Mouse (Mus musculus) neural tube, embryonic 15.5 days (tissue): ENCODE results near the gene Olfr792. TPM values are rescaled to one million over a fixed set of nuclear protein-coding genes. Genes with fewer than 3 reads are reported as not detected.

Experiments used
- ATAC-seq: fragments of 200-750 bp; cut with Nextera tagmentation; 2 replicates; pipeline ENCODE4 v1.8.0; 2017; ENCODE audit warnings: mild to moderate bottlenecking, moderate TSS enrichment, moderate library complexity; ENCODE audit not compliant: low FRiP score
- H3K27ac ChIP-seq: fragments of 300-500 bp; sonication (generic); replicated peaks from 2 replicates; pipeline ENCODE4 v1.5.1; 2015; ENCODE audit warnings: mild to moderate bottlenecking, inconsistent platforms
- H3K27me3 ChIP-seq: fragments of 300-500 bp; sonication (generic); replicated peaks from 2 replicates; pipeline ENCODE4 v1.6.1; 2015; ENCODE audit warnings: inconsistent platforms
- H3K36me3 ChIP-seq: fragments of 300-500 bp; sonication (generic); 2 replicates; pipeline ENCODE4 v1.6.1; 2015; ENCODE audit warnings: inconsistent platforms
- H3K4me1 ChIP-seq: fragments of 300-500 bp; sonication (generic); 2 replicates; pipeline ENCODE4 v1.6.1; 2015; ENCODE audit warnings: inconsistent platforms
- H3K4me2 ChIP-seq: fragments of 300-500 bp; sonication (generic); 2 replicates; pipeline ENCODE4 v1.6.1; 2015; ENCODE audit warnings: inconsistent platforms, mild to moderate bottlenecking, moderate library complexity
- H3K4me3 ChIP-seq: fragments of 300-500 bp; sonication (generic); replicated peaks from 2 replicates; pipeline ENCODE4 v1.5.1; 2015; ENCODE audit warnings: mild to moderate bottlenecking, inconsistent platforms
- H3K9ac ChIP-seq: fragments of 300-500 bp; sonication (generic); replicated peaks from 2 replicates; pipeline ENCODE4 v1.6.1; 2015; ENCODE audit warnings: mild to moderate bottlenecking, inconsistent platforms
- H3K9me3 ChIP-seq: fragments of 300-500 bp; sonication (generic); replicated peaks from 2 replicates; pipeline ENCODE4 v1.6.1; 2016; ENCODE audit warnings: inconsistent platforms
- WGBS: fragments of 180-500 bp; shearing (Covaris S2); methylation state at CpG from one replicate; pipeline ENCODE4 v1.1.7; 2015; ENCODE audit warnings: mixed read lengths; 5-methylcytosine and 5-hydroxymethylcytosine counted together
- microRNA-seq: library from miRNA; unstranded; fragments of <30 nt; microRNA quantifications from one replicate; pipeline ENCODE4, GENCODE M21; 2017
- polyA plus RNA-seq: library from polyadenylated mRNA; unstranded; fragments of >200 nt; fragmentation: Nextera tagmentation; extraction: Ambion mirVana; gene quantifications from 2 replicates; pipeline ENCODE4 v1.2.1, GENCODE M21; 2015

Gene Olfr792
- polyA plus RNA-seq: not detected in 2 replicates

DNA sequence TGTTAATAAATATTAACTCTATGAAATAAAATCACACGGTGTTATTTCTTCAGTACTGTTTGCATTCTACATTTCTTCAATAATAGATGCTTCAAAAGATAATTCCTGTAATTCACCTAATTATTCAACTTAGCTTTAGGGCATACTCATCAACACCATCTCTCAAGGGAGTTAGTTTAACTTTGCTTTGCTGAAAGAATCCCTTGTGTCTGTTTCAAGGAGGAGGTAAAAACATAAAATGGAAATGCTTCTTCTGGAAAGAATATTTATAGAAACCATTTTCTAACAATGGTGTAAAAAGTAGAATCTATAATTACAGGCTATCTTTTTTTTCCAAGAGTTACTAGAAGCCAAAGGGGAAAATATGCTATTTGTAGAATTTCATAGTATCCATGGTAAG lies at the start of gene Olfr792:
Gene Olfr792 (plus strand): TSS at position 301 of the 400 bp plus-strand sequence.
- Histone ChIP-seq H3K9me3 (no peaks in the 10 kb centered on the region), H3K27me3 (no peaks in the 10 kb centered on the region), H3K27ac (no peak within 1 kb of the TSS), H3K4me1 (no peaks in the 10 kb centered on the region), H3K9ac (no peak within 1 kb of the TSS), H3K4me3 (no peak within 1 kb of the TSS), H3K4me2 (no peak within 1 kb of the TSS), H3K36me3 (no peaks in the 10 kb centered on the region)
- ATAC-seq: no peak
- 80% methylated on average over 1 of the region's 1 CpGs for WGBS

DNA sequence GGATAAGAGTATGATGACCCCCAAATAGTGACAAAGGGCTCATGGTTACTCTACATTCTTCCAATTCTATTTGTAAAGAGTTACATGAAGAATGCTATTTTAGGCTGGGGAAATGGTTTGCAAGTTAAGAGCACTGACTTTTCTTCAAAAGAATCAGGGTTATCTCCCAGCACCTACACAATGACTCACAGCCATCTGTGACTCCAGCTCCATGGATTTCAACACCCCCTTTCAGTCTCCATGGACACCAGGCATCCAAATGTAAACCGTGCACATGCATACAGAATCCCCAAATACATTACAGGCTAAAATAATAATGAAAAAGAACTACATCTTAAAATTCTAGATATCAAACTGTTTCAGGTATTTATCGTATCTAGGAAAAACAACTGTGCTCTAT lies 48.9 kb upstream of the Olfr792 start:
- no peaks in the 10 kb centered on the region for H3K27me3 ChIP-seq
- no peak overlapping the region for H3K27ac ChIP-seq
- H3K4me1 ChIP-seq: no peaks in the 10 kb centered on the region
- WGBS: 81% methylated on average over 2 of the region's 2 CpGs
- no peak overlapping the region for H3K4me3 ChIP-seq
- no peak overlapping the region for H3K4me2 ChIP-seq
- no peak overlapping the region for H3K9ac ChIP-seq
- H3K9me3 ChIP-seq: no peaks in the 10 kb centered on the region
- ATAC-seq: no peak
- no peaks in the 10 kb centered on the region for H3K36me3 ChIP-seq

DNA sequence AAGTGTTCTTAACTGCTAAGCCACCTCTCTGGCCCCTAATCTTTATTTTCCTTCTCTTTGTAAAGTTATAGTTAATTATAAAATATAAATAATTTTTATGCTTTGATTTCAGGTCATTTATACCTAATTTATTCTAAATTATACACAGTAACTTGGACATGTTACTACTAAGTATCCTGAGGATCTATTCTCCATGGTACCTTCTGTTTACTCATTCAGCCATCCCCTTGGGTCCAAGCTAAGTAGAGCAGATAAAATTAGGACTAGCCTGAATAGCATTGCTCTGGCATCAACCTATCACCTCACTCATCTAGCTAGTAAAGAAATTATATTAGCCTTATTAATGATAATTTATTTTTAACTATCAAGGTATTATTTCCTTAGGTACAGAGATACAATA lies 40.8 kb upstream of the Olfr792 start, which contains the start of gene Olfr790:
Gene Olfr790 (plus strand): TSS at position 301 of the 400 bp plus-strand sequence.
- Histone ChIP-seq H3K9me3 (no peaks in the 10 kb centered on the region), H3K27me3 (no peaks in the 10 kb centered on the region), H3K4me1 (no peaks in the 10 kb centered on the region), H3K36me3 (no peaks in the 10 kb centered on the region), H3K9ac (no peak within 1 kb of the TSS), H3K4me2 (no peak within 1 kb of the TSS), H3K27ac (no peak within 1 kb of the TSS), H3K4me3 (no peak within 1 kb of the TSS)
- no peak for ATAC-seq

DNA sequence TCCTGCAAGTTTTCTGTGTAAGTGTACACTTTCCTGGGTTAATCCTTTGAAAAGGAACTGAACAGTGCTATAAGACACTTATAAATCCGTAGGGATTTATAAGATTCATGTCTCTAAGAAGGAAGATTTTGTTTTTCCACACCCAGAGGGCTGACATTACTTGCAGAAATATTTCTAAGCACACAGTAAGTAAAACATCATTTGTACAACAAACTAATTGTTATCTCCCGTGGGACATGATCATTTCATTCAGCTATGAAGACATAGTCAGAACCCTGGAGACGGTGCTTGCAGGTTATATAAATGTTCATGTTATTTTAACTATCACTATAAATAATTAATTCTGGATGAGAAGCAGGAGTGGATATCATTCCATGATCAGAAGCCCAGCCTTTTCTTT lies 17.5 kb upstream of the Olfr792 start, which contains the start of gene Olfr791:
Gene Olfr791 (plus strand): TSS at position 301 of the 400 bp plus-strand sequence.
- WGBS: 71% methylated on average over 3 of the region's 3 CpGs
- no peak within 1 kb of the TSS for H3K27ac ChIP-seq
- no peak within 1 kb of the TSS for H3K4me2 ChIP-seq
- no peaks in the 10 kb centered on the region for H3K27me3 ChIP-seq
- H3K9me3 ChIP-seq: no peaks in the 10 kb centered on the region
- no peaks in the 10 kb centered on the region for H3K4me1 ChIP-seq
- no peak for ATAC-seq
- no peak within 1 kb of the TSS for H3K9ac ChIP-seq
- H3K36me3 ChIP-seq: no peaks in the 10 kb centered on the region
- H3K4me3 ChIP-seq: no peak within 1 kb of the TSS

DNA sequence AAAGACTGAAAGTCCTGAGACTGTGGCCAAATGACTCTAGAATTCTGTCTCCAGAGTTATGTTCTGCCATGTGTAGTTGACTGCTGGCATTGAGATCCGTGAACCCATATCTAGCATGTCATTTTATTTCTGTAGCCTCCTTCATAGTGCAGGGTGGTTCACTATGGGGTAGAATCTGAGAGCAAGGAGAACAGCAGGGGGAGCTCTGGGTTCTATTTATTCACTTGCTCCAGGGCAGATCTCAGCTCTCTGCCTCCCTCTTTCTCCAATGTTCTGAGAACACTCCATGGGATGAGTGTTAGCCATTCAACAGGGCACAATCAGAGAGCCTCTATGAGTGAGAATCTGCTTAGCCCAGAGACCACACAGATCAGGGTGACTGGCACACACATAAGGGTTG lies 10.4 kb downstream of the Olfr792 start:
- Histone ChIP-seq H3K9me3 (0 out of 2 replicates have a peak, but pooled peaks cover under 1% of the 10 kb centered on the region), H3K36me3 (no peaks in the 10 kb centered on the region), H3K9ac (no peak overlapping the region), H3K4me3 (no peak overlapping the region), H3K4me1 (no peaks in the 10 kb centered on the region), H3K4me2 (no peak overlapping the region), H3K27me3 (no peaks in the 10 kb centered on the region), H3K27ac (no peak overlapping the region)
- WGBS: 48% methylated on average over 1 of the region's 1 CpGs
- ATAC-seq: no peak

DNA sequence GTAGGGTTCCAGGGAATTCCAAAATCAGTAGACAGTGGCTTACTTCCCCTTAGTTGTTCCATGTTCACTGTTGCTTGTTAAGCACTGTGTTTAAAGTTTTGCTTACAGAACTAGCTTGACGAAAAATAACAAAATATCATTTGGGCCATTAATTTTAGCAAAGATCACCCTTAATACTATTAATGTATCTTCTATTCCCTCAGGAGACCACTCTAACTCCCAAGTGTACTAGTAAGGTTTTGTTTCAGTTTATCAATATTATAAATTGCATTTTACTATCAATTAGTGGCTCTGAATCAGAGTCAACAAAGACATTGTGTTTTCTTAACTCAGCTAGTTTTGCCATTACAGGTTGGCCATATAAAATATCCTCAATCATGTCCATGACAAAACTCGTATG lies 28.4 kb downstream of the Olfr792 start, which contains the start of gene Olfr794:
Gene Olfr794 (plus strand): TSS at position 301 of the 400 bp plus-strand sequence.
- H3K9me3 ChIP-seq: no peaks in the 10 kb centered on the region
- ATAC-seq: no peak
- WGBS: 87% methylated on average over 2 of the region's 2 CpGs
- no peak within 1 kb of the TSS for H3K27ac ChIP-seq
- H3K27me3 ChIP-seq: no peaks in the 10 kb centered on the region
- H3K36me3 ChIP-seq: no peaks in the 10 kb centered on the region
- H3K4me3 ChIP-seq: no peak within 1 kb of the TSS
- H3K9ac ChIP-seq: no peak within 1 kb of the TSS
- H3K4me1 ChIP-seq: no peaks in the 10 kb centered on the region
- no peak within 1 kb of the TSS for H3K4me2 ChIP-seq

DNA sequence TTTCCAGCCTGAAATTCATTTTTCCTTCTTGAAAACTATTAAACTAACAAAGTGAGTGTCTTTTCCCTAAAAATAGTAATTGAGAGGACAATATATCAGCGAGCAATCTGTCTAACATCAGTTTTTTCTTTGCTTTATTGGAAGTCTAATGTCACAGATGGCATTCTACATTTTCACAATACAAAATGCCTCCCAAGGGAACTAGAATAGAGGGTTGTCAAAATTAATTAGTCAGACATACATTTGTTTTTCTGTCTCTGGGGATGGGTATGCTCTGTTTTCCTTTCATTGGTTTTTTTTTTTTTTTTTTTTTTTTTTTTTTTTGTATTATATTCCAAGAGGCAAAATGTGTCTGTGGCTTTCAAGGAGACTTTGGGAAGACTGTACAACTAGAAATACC lies 38.1 kb downstream of the Olfr792 start:
- Histone ChIP-seq H3K9ac (no peak overlapping the region), H3K27ac (no peak overlapping the region), H3K4me1 (no peaks in the 10 kb centered on the region), H3K4me3 (no peak overlapping the region), H3K4me2 (no peak overlapping the region), H3K36me3 (no peaks in the 10 kb centered on the region), H3K27me3 (no peaks in the 10 kb centered on the region), H3K9me3 (no peaks in the 10 kb centered on the region)
- no peak for ATAC-seq
- WGBS: 46% methylated on average over 1 of the region's 1 CpGs

Small RNA genes within 50 kb of the gene (microRNA-seq; reads per million reads assigned to microRNA genes)
- not detected for gene Gm23252

Other genes with a start within 250 kb of the Olfr792 start
- not detected in 2 replicates for gene Olfr780, start 221.0 kb upstream of the Olfr792 start, polyA plus RNA-seq
- not detected in 2 replicates for gene Olfr781, start 210.3 kb upstream of the Olfr792 start, polyA plus RNA-seq
- not detected in 2 replicates for gene Olfr782, start 190.3 kb upstream of the Olfr792 start, polyA plus RNA-seq
- gene Olfr784, start 155.1 kb upstream of the Olfr792 start, polyA plus RNA-seq: 0.14 TPM in 2 replicates
- not detected in 2 replicates for gene Olfr785, start 133.7 kb upstream of the Olfr792 start, polyA plus RNA-seq
- gene Olfr786, start 111.9 kb upstream of the Olfr792 start, polyA plus RNA-seq: not detected in 2 replicates
- not detected in 2 replicates for gene Olfr787, start 77.3 kb upstream of the Olfr792 start, polyA plus RNA-seq
- gene Olfr788, start 68.2 kb upstream of the Olfr792 start, polyA plus RNA-seq: not detected in 2 replicates
- gene Olfr789, start 54.4 kb upstream of the Olfr792 start, polyA plus RNA-seq: not detected in 2 replicates
- gene Olfr790, start 40.7 kb upstream of the Olfr792 start, polyA plus RNA-seq: not detected in 2 replicates
- not detected in 2 replicates for gene Olfr791, start 17.4 kb upstream of the Olfr792 start, polyA plus RNA-seq
- gene Olfr794, start 28.5 kb downstream of the Olfr792 start, polyA plus RNA-seq: not detected in 2 replicates
- not detected in 2 replicates for gene Olfr796, start 73.4 kb downstream of the Olfr792 start, polyA plus RNA-seq
- not detected in 2 replicates for gene Olfr798, start 88.8 kb downstream of the Olfr792 start, polyA plus RNA-seq
- gene Olfr799, start 98.3 kb downstream of the Olfr792 start, polyA plus RNA-seq: not detected in 2 replicates
- gene Olfr800, start 118.5 kb downstream of the Olfr792 start, polyA plus RNA-seq: not detected in 2 replicates
- gene Olfr801, start 134.7 kb downstream of the Olfr792 start, polyA plus RNA-seq: not detected in 2 replicates
- gene Olfr802, start 149.0 kb downstream of the Olfr792 start, polyA plus RNA-seq: 0.08 TPM in 1 of 2 replicates, not detected in the other
- gene Olfr803, start 155.1 kb downstream of the Olfr792 start, polyA plus RNA-seq: not detected in 2 replicates
- gene Olfr804, start 164.0 kb downstream of the Olfr792 start, polyA plus RNA-seq: not detected in 2 replicates
- not detected in 2 replicates for gene Olfr805, start 190.2 kb downstream of the Olfr792 start, polyA plus RNA-seq
- not detected in 2 replicates for gene Olfr806, start 202.8 kb downstream of the Olfr792 start, polyA plus RNA-seq
- not detected in 2 replicates for gene Olfr807, start 218.6 kb downstream of the Olfr792 start, polyA plus RNA-seq
- gene Olfr808, start 226.3 kb downstream of the Olfr792 start, polyA plus RNA-seq: not detected in 2 replicates
- gene Olfr809, start 235.5 kb downstream of the Olfr792 start, polyA plus RNA-seq: not detected in 2 replicates